Mouse (Mus musculus): Measurements from ENCODE around the gene Fam92a. TPM values are rescaled to one million over a fixed set of nuclear protein-coding genes. Genes with fewer than 3 reads are reported as not detected.
A peak's percentile ranks its signal among the peaks of the same experiment; 100 is the strongest.
"Not testable (repeated sequence)": the region's sequence is repeated elsewhere in the genome, so short reads cannot be mapped to it uniquely, and the experiment has no call there.

Fam92a gene
- 4.5 and 6.2 TPM in 2 replicates for polyA plus RNA-seq (2012; rRNA removed)

DNA sequence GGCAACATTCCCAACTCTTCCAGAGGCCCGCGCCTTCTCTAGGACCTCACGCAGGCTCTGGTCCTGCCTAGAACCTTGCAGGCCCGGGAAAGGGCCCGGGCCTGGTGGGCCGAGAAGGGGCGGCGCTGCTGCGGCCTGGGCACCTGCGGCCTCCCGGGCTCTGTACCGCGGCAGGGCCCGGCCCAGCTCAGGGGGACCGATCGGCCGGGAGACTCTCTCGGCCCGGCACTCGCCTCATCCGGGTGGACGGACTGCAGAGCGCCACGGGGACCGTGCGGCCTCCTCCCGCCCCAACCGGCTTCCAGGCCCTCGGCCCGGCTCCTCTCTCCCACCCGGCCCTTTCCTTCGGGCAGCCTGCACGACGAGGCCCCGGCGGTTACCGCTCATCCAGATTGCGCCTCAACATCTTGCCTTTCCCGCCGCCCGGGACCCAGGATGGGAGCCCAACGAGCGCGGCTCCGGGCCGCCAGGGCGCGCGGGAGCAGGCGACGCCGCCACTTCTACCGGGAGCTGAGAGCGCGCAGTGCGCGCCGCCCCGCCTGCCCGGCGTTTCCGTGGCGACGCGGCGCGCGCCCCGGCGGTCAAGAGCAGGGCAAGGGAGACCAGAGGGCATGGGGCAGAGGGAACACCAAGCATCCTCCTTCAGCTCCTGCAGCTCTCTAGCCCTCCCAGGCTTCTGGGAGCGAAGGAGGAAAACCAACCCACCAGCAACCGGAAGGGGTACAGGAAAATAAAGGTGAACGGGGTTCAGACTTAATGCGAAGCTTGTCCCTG lies at the start of gene Fam92a:
TSS of gene Fam92a (minus strand) at position 698 of the 774 bp plus-strand sequence.
- 1% methylated on average over 74 of the region's 74 CpGs for WGBS
- Histone ChIP-seq H3K36me3 (ENCODE audit: control insufficient read depth, insufficient read depth, low read length) (no peaks in the 10 kb centered on the region), H3K27me3 (ENCODE audit: control insufficient read depth, insufficient read depth, low read length) (no peaks in the 10 kb centered on the region), H3K4me1 (replicated peaks; ENCODE audit: control insufficient read depth, insufficient read depth, low read length) (peaks cover 4% of the 10 kb centered on the region; the same call in 1 of the 2 replicates), H3K4me3 (ENCODE audit: control insufficient read depth, insufficient read depth, low read length) (peak within 1 kb of the TSS; percentile 87), H3K27ac (ENCODE audit: control insufficient read depth, insufficient read depth, low read length) (no peak within 1 kb of the TSS)
- no peak for TF ChIP-seq POLR2A (IDR thresholded peaks at IDR 0.05; ENCODE audit: control insufficient read depth, extremely low read depth, insufficient read depth, low read length, poor library complexity)
- TF ChIP-seq CTCF (IDR thresholded peaks at IDR 0.05; ENCODE audit: borderline replicate concordance, control insufficient read depth, extremely low read depth, insufficient read depth, low read length, poor library complexity) = peak; percentile 29; the same call in 1 of the 2 replicates
- DNase-seq = peak; percentile 59

DNA sequence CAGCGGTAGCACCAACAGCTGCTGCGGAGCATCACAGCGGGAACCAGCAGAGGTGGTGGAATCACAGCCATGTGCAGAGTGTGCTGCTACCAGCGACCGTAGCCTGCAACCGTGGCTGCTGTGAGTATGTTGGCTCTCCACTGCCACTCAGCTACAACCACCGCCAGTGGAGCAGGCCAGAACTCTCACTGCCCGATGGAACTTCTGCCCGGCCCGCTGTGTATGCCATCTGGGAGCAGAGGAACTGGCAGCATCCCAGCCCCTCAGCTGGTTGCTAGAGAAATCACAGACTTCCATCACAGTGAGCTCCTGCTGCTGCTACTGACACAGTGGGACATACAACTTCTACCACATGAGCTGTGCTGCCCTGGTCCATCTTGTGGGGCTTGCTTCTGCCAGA lies 7.2 kb upstream of the Fam92a start:
- 94% methylated on average over 10 of the region's 10 CpGs for WGBS

DNA sequence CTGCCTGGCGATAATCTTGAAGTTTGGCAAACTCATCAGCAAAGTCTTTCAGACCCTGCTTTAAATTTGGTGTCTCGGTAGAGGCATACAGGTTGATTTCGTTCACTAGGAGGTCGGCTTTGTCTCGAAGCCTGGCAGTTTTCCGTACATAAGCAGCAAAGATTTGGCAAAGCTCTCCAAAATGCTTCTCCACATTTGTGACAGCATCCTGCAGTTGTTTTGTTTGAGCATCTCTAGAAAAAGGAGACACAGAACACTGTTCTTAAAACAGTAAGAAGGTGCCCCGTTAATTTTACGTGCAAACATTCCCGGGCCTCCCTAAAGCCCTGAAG lies 863 bp downstream of the Fam92a start:
- Histone ChIP-seq H3K4me3 (ENCODE audit: control insufficient read depth, insufficient read depth, low read length) (peak overlapping the region; percentile 87), H3K36me3 (ENCODE audit: control insufficient read depth, insufficient read depth, low read length) (peaks cover 4% of the 10 kb centered on the region; the same call in 1 of the 2 replicates), H3K27ac (ENCODE audit: control insufficient read depth, insufficient read depth, low read length) (no peak overlapping the region), H3K27me3 (ENCODE audit: control insufficient read depth, insufficient read depth, low read length) (no peaks in the 10 kb centered on the region), H3K4me1 (replicated peaks; ENCODE audit: control insufficient read depth, insufficient read depth, low read length) (peaks cover 4% of the 10 kb centered on the region; the same call in 1 of the 2 replicates)
- 29% methylated on average over 9 of the region's 9 CpGs for WGBS
- DNase-seq = no peak
- no peak for TF ChIP-seq CTCF (IDR thresholded peaks at IDR 0.05; ENCODE audit: borderline replicate concordance, control insufficient read depth, extremely low read depth, insufficient read depth, low read length, poor library complexity)
- no peak for TF ChIP-seq POLR2A (IDR thresholded peaks at IDR 0.05; ENCODE audit: control insufficient read depth, extremely low read depth, insufficient read depth, low read length, poor library complexity)

More for the DNA sequence above, 7.2 kb upstream of the Fam92a start:
- no peaks in the 10 kb centered on the region for H3K36me3 ChIP-seq (ENCODE audit: control insufficient read depth, insufficient read depth, low read length)
- no peaks in the 10 kb centered on the region for H3K27me3 ChIP-seq (ENCODE audit: control insufficient read depth, insufficient read depth, low read length)
- no peak for TF ChIP-seq CTCF (IDR thresholded peaks at IDR 0.05; ENCODE audit: borderline replicate concordance, control insufficient read depth, extremely low read depth, insufficient read depth, low read length, poor library complexity)
- TF ChIP-seq POLR2A (IDR thresholded peaks at IDR 0.05; ENCODE audit: control insufficient read depth, extremely low read depth, insufficient read depth, low read length, poor library complexity) = no peak
- no peaks in the 10 kb centered on the region for H3K4me1 ChIP-seq (replicated peaks; ENCODE audit: control insufficient read depth, insufficient read depth, low read length)
- DNase-seq = no peak
- H3K4me3 ChIP-seq (ENCODE audit: control insufficient read depth, insufficient read depth, low read length) = no peak overlapping the region
- H3K27ac ChIP-seq (ENCODE audit: control insufficient read depth, insufficient read depth, low read length) = no peak overlapping the region

DNA sequence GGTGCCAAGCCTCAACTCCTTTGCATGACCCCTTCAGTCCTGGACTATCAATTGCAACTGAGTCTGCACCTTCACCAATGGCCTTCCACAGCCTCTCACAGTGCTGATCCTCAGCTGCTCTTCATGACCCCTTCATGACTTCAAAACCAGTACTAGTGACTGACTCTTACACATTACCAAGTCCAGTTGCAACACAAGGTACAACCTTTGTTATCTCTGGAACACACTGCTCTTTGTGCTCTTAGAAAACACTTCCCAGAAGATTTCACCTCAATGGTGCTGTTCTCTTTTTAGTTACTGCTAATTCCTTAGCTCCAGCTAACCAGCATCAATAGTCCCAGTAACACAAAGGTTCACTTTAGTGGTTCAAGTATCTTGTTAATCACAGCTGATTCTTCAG lies 24.2 kb downstream of the Fam92a start:
- no peak for TF ChIP-seq POLR2A (IDR thresholded peaks at IDR 0.05; ENCODE audit: control insufficient read depth, extremely low read depth, insufficient read depth, low read length, poor library complexity)
- TF ChIP-seq CTCF (IDR thresholded peaks at IDR 0.05; ENCODE audit: borderline replicate concordance, control insufficient read depth, extremely low read depth, insufficient read depth, low read length, poor library complexity) = no peak
- no peaks in the 10 kb centered on the region for H3K4me1 ChIP-seq (replicated peaks; ENCODE audit: control insufficient read depth, insufficient read depth, low read length)

DNA sequence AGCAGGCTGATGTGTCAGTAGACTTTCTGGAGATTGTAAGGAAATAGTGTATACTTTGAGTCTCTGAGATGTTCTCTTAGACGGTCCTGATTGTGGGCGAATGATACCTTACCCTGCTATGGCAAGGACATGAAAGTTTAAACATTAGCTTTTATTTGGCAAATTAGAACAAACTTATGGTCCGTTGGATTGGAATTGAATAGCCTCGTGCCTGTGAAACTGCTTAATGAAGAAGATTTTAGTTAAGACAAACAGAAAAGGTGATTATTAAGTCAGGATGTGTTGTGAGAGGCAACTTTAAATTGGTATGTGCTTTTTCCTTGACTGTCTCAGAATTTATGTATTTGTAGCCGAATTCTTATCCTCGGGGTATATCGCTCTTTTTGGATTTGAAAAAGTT lies 30.3 kb downstream of the Fam92a start:
- not testable (repeated sequence) for H3K27me3 ChIP-seq (ENCODE audit: control insufficient read depth, insufficient read depth, low read length); H3K27ac ChIP-seq (ENCODE audit: control insufficient read depth, insufficient read depth, low read length); H3K36me3 ChIP-seq (ENCODE audit: control insufficient read depth, insufficient read depth, low read length); H3K4me3 ChIP-seq (ENCODE audit: control insufficient read depth, insufficient read depth, low read length); DNase-seq; H3K4me1 ChIP-seq (replicated peaks; ENCODE audit: control insufficient read depth, insufficient read depth, low read length)
- WGBS = 93% methylated on average over 7 of the region's 7 CpGs

More for the DNA sequence above, 24.2 kb downstream of the Fam92a start:
- Histone ChIP-seq H3K36me3 (ENCODE audit: control insufficient read depth, insufficient read depth, low read length) (no peaks in the 10 kb centered on the region), H3K27ac (ENCODE audit: control insufficient read depth, insufficient read depth, low read length) (no peak overlapping the region), H3K27me3 (ENCODE audit: control insufficient read depth, insufficient read depth, low read length) (no peaks in the 10 kb centered on the region), H3K4me3 (ENCODE audit: control insufficient read depth, insufficient read depth, low read length) (no peak overlapping the region)
- DNase-seq = no peak

DNA sequence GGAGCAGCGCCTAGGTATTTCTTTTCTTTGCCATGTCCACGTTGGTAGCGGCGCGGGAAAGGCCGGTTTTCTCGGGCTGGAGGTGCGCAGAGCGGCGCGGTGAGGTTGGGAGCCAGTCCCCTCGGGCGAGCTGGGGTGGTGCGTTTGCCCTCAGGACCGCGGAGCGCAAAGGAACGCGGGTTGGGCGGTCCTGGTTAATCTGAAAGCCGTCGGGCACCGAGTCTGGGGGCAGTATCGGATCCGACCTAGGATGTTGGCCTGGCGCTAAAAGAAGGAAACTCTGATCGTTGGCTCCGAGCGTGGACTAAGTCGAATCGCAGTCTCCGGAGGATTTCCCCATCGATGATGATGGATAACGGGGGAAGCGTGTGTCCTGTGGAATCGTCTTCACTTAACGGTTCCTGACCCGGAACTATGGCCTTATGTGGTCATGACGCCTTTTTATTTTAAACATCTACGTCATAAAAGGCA lies 31.2 kb downstream of the Fam92a start:
- H3K36me3 ChIP-seq (ENCODE audit: control insufficient read depth, insufficient read depth, low read length); H3K4me1 ChIP-seq (replicated peaks; ENCODE audit: control insufficient read depth, insufficient read depth, low read length); H3K27me3 ChIP-seq (ENCODE audit: control insufficient read depth, insufficient read depth, low read length); H3K27ac ChIP-seq (ENCODE audit: control insufficient read depth, insufficient read depth, low read length): not testable (repeated sequence)
- peak; percentile 7 for DNase-seq
- H3K4me3 ChIP-seq (ENCODE audit: control insufficient read depth, insufficient read depth, low read length) = peak overlapping the region; percentile 88
- 10% methylated on average over 20 of the region's 40 CpGs for WGBS

DNA sequence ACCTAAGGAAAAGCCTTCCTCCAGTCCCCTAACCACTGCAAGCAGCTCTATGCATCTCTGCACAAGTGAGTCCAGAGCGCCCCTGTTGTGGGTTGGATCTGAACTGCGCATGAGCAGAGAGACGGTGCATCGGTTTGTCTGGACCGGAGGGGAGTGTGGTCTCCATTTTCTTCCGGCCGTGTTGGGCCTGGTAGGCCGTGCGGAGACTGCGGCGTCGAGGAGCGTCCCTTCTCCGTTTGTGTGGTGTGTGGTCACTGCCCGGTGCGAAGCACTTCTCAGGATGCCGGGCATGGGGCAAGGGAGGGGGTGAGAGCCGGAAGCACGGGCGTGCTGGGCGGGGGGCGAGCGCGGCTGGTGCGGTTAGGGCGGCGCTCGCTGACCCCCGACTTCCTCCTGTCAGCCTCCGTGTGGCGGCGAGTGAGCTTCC lies 31.7 kb downstream of the Fam92a start, which contains the start of gene Rbm12b1:
TSS of gene Rbm12b1 (plus strand) at position 124 of the 427 bp plus-strand sequence.
- H3K27me3 ChIP-seq (ENCODE audit: control insufficient read depth, insufficient read depth, low read length); H3K27ac ChIP-seq (ENCODE audit: control insufficient read depth, insufficient read depth, low read length); H3K4me1 ChIP-seq (replicated peaks; ENCODE audit: control insufficient read depth, insufficient read depth, low read length); H3K36me3 ChIP-seq (ENCODE audit: control insufficient read depth, insufficient read depth, low read length): not testable (repeated sequence)
- DNase-seq = peak; percentile 70
- peak within 1 kb of the TSS; percentile 88 for H3K4me3 ChIP-seq (ENCODE audit: control insufficient read depth, insufficient read depth, low read length)
- TF ChIP-seq POLR2A (IDR thresholded peaks at IDR 0.05; ENCODE audit: control insufficient read depth, extremely low read depth, insufficient read depth, low read length, poor library complexity) = 0 out of 2 replicates have a peak, but pooled peaks have one; percentile 22
- WGBS = 2% methylated on average over 20 of the region's 32 CpGs

Other genes starting within 250 kb of the Fam92a start
- not detected in 2 replicates for gene Gm10604, start 190.8 kb downstream of the Fam92a start, polyA plus RNA-seq (2012; rRNA removed)
- 3.9 and 4.7 TPM in 2 replicates for gene Rbm12b2, start 82.6 kb downstream of the Fam92a start, polyA plus RNA-seq (2012; rRNA removed)
- gene Rbm12b1, start 31.8 kb downstream of the Fam92a start, polyA plus RNA-seq (2012; rRNA removed) = 10.6 and 14.6 TPM in 2 replicates

All from thymus, adult 2 months (tissue).